Mouse (Mus musculus) stomach, adult 2 months (tissue): ENCODE results near the gene Eme2. TPM values are rescaled to one million over a fixed set of nuclear protein-coding genes. Genes with fewer than 3 reads are reported as not detected.

Experiments
- polyA plus RNA-seq: library from polyadenylated mRNA; depleted of rRNA; stranded (reverse); fragments of >200 nt; gene quantifications from 2 replicates; pipeline ENCODE4 v1.2.3, GENCODE M21; 2012; rRNA removed

Gene Eme2
- 12.9 and 16.6 TPM in 2 replicates for polyA plus RNA-seq

GRCm38 (mm10) chr17:24894995-24895547 is at the start of gene Eme2, which contains the start of gene Mrps34:
Gene Eme2, minus strand, starts transcription at chr17:24895087.
Gene Mrps34, plus strand, starts transcription at chr17:24895116.

GRCm38 (mm10) chr17:24936259-24937237 is 41.7 kb upstream of the Eme2 start, which contains the start of gene Mapk8ip3:
Gene Mapk8ip3, minus strand, starts transcription at chr17:24936977.

DNA sequence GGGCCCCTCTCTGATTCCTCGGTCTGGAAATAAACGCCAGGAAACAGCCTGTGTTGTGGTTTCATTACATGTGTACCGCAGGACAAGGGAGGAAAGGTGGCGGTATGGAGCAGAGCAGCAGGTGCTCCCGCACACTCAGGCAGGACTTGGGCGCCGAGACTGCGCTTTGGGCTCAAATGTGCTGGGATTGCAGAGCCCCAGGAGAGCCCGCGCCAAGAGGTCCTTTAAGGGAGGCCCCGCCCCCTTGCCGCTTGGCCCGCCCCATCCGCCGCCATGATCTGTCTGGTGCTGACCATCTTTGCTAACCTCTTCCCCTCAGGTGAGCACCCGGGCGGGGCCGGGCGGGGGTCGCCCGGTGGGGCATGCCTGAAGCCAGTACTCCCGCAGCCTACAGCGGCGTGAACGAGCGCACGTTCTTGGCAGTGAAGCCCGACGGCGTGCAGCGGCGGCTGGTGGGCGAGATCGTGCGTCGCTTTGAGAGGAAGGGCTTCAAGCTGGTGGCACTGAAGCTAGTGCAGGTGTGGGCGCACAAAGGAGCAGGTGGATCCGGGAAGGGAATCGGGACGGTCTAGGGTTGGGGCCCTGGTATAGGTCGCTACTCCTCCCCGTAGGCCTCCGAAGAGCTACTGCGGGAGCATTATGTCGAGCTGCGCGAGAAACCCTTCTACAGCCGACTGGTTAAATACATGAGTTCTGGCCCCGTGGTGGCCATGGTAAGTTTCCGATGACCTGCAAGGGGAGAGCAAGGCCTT is 1.5 kb upstream of the Eme2 start, which contains the start of gene Nme3:
TSS of gene Nme3 (plus strand) at position 260 of the 752 bp plus-strand sequence.

DNA sequence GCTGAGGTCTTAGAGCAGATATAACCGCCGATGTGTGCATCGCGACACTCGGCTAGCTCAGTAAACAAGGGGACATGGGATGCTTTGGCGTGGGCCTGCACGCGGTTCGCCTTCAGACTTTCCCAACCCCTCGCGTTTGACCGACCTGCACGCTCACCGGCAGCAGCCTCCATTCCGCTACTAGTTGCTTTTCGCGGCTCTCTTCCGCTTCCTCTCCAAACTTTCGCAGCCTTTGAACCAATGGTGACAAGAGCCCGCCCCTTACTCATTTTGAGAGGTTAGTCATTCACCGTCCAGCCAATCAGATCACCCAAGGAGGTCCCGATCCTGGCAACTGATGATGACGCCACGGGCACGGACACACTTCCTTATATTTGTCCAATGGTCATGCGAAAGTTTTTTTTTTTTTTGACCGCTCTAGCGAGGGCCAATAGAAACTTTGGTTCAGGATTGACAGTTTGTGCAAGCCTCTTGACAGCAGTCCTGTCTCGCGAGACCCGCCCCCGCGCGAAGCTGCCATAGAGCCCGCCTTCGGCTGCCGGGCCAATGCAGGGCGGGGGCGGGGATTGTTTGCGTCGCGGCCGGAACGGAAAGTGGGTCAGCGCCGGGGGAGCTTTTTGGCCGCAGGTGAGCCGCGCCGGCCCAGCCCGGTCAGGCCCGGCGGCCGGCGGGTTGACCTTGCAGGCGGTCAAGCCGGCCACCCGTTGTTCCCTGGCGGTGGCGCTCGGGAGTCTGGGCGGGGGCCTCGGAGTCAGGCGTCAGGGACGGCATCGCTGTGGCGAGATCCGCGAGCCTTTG is 8.6 kb downstream of the Eme2 start, which contains the start of the genes Nubp2 and Spsb3:
TSS of gene Nubp2 (minus strand) at position 216 of the 798 bp plus-strand sequence.
TSS of gene Spsb3 (plus strand) at position 510 of the 798 bp plus-strand sequence.

GRCm38 (mm10) chr17:24865776-24866175 is 29.1 kb downstream of the Eme2 start, which contains the start of gene Igfals:
Gene Igfals, plus strand, starts transcription at chr17:24865997.

DNA sequence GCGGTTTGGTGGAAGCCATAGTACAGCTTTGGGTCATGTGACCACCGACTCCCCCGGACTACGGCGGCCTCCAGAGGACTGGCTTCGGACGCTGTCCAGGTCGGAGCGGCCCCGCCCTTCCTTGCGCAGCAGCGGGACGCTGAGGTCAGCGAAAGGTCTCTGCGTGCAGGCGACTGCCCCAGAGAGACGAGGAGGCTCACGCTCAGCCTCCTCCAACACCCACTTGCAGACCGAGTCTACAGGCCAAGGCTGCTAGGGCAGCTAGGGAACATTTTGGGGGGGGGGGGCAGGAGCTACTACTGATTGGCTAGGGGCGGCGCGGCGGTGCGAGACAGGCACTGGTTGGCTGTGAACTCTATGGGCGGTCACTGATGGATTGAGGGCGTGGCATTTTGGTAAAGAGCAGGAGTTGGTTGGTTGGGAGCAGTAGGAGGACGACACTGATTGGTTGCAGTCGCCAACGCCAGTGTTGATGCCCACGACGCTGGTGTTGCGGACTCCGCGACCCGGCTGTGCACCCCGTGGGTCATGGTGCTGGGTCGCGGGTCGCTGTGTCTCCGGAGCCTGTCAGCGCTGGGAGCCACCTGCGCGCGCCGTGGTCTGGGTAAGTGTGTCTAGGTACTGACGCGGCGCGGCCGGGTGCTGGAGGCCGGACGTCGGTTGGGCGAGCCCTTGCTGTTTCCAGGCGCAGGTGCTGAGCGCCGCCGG is 44.7 kb downstream of the Eme2 start, which contains the start of gene Fahd1:
TSS of gene Fahd1 (minus strand) at position 300 of the 708 bp plus-strand sequence.

GRCm38 (mm10) chr17:24839842-24840241 is 55.0 kb downstream of the Eme2 start, which contains the start of gene Hagh:
Gene Hagh, plus strand, starts transcription at chr17:24840143.

Other genes starting within 250 kb of the Eme2 start
- 79.0 and 91.9 TPM in 2 replicates for gene Slc9a3r2, start 244.8 kb downstream of the Eme2 start, polyA plus RNA-seq
- 82.5 and 162 TPM in 2 replicates for gene Npw, start 236.6 kb downstream of the Eme2 start, polyA plus RNA-seq
- 38.5 and 39.1 TPM in 2 replicates for gene Zfp598, start 225.4 kb downstream of the Eme2 start, polyA plus RNA-seq
- 1.4 and 1.7 TPM in 2 replicates for gene Syngr3, start 205.1 kb downstream of the Eme2 start, polyA plus RNA-seq
- 7.2 and 30.2 TPM in 2 replicates for gene Gfer, start 198.9 kb downstream of the Eme2 start, polyA plus RNA-seq
- 11.3 and 12.3 TPM in 2 replicates for gene Noxo1, start 198.9 kb downstream of the Eme2 start, polyA plus RNA-seq
- gene Tbl3, start 187.4 kb downstream of the Eme2 start, polyA plus RNA-seq = 25.5 and 30.0 TPM in 2 replicates
- 0.13 and 0.33 TPM in 2 replicates for gene Rnf151, start 177.0 kb downstream of the Eme2 start, polyA plus RNA-seq
- gene Rps2, start 177.0 kb downstream of the Eme2 start, polyA plus RNA-seq = 1,596 and 3,241 TPM in 2 replicates
- gene Ndufb10, start 170.6 kb downstream of the Eme2 start, polyA plus RNA-seq = 158 and 263 TPM in 2 replicates
- 2.5 and 3.6 TPM in 2 replicates for gene Rpl3l, start 167.3 kb downstream of the Eme2 start, polyA plus RNA-seq
- 78.4 and 78.5 TPM in 2 replicates for gene Msrb1, start 158.4 kb downstream of the Eme2 start, polyA plus RNA-seq
- gene Hs3st6, start 142.1 kb downstream of the Eme2 start, polyA plus RNA-seq = 3.0 and 3.9 TPM in 2 replicates
- not detected in 2 replicates for gene Meiob, start 90.8 kb downstream of the Eme2 start, polyA plus RNA-seq
- 37.2 and 61.0 TPM in 2 replicates for gene Hagh, start 54.9 kb downstream of the Eme2 start, polyA plus RNA-seq
- 5.4 and 6.5 TPM in 2 replicates for gene Fahd1, start 44.7 kb downstream of the Eme2 start, polyA plus RNA-seq
- gene Igfals, start 29.1 kb downstream of the Eme2 start, polyA plus RNA-seq = 2.3 and 5.1 TPM in 2 replicates
- gene Nubp2, start 8.7 kb downstream of the Eme2 start, polyA plus RNA-seq = 17.6 and 19.5 TPM in 2 replicates
- gene Spsb3, start 8.4 kb downstream of the Eme2 start, polyA plus RNA-seq = 55.4 and 87.4 TPM in 2 replicates
- 92.5 and 285 TPM in 2 replicates for gene Mrps34, start within 50 bp of the Eme2 start, polyA plus RNA-seq
- 25.7 and 28.0 TPM in 2 replicates for gene Nme3, start 1.4 kb upstream of the Eme2 start, polyA plus RNA-seq
- gene Mapk8ip3, start 41.9 kb upstream of the Eme2 start, polyA plus RNA-seq = 31.3 and 37.0 TPM in 2 replicates
- 2.4 and 3.6 TPM in 2 replicates for gene Jpt2, start 65.6 kb upstream of the Eme2 start, polyA plus RNA-seq
- 2.9 and 4.7 TPM in 2 replicates for gene Cramp1l, start 120.7 kb upstream of the Eme2 start, polyA plus RNA-seq
- 2.1 and 2.7 TPM in 2 replicates for gene Ift140, start 121.0 kb upstream of the Eme2 start, polyA plus RNA-seq
- gene Tmem204, start 188.5 kb upstream of the Eme2 start, polyA plus RNA-seq = 17.1 and 18.2 TPM in 2 replicates
- 7.1 and 7.3 TPM in 2 replicates for gene Telo2, start 220.9 kb upstream of the Eme2 start, polyA plus RNA-seq
- not detected in 2 replicates for gene Ptx4, start 225.7 kb upstream of the Eme2 start, polyA plus RNA-seq
- 12.3 and 13.1 TPM in 2 replicates for gene Clcn7, start 238.3 kb upstream of the Eme2 start, polyA plus RNA-seq